Mouse (Mus musculus) midbrain, embryonic 10.5 days (tissue): ENCODE results near the gene Atp10a. TPM values are rescaled to one million over a fixed set of nuclear protein-coding genes. Genes with fewer than 3 reads are reported as not detected.
"Not testable (repeated sequence)": the region's sequence is repeated elsewhere in the genome, so short reads cannot be mapped to it uniquely, and the experiment has no call there.

Experiments
- DNase-seq: peaks from one replicate; pipeline ENCODE4 v3.0.0-alpha.2; 2017; ENCODE audit warnings: low spot score
- H3K27ac ChIP-seq: fragments of 300-500 bp; sonication (generic); replicated peaks from 2 replicates; pipeline ENCODE4 v1.5.1; 2016; ENCODE audit warnings: mild to moderate bottlenecking
- H3K27me3 ChIP-seq: fragments of 300-500 bp; sonication (generic); 2 replicates; pipeline ENCODE4 v1.6.1; 2016; ENCODE audit warnings: low read depth, mild to moderate bottlenecking; ENCODE audit not compliant: poor library complexity, severe bottlenecking
- H3K36me3 ChIP-seq: fragments of 300-500 bp; sonication (generic); 2 replicates; pipeline ENCODE4 v1.6.1; 2016; ENCODE audit warnings: mild to moderate bottlenecking, moderate library complexity
- H3K4me1 ChIP-seq: fragments of 300-500 bp; sonication (generic); 2 replicates; pipeline ENCODE4 v1.6.1; 2016
- H3K4me3 ChIP-seq: fragments of 300-500 bp; sonication (generic); 2 replicates; pipeline ENCODE4 v1.5.1; 2016; ENCODE audit warnings: mild to moderate bottlenecking, moderate library complexity
- H3K9me3 ChIP-seq: fragments of 300-500 bp; sonication (generic); replicated peaks from 2 replicates; pipeline ENCODE4 v1.6.1; 2016; ENCODE audit warnings: mild to moderate bottlenecking
- whole genome bisulfite sequencing: fragments of 180-500 bp; shearing (Covaris S2); methylation state at CpG from one replicate; pipeline ENCODE4 v1.1.7; 2016; 5-methylcytosine and 5-hydroxymethylcytosine counted together
- polyA plus RNA-seq: library from polyadenylated mRNA; unstranded; fragments of >200 nt; fragmentation: Nextera tagmentation; extraction: Ambion mirVana; gene quantifications from 2 replicates; pipeline ENCODE4 v1.2.1, GENCODE M21; 2016

The Atp10a gene
- polyA plus RNA-seq, 1 experiment from 2014 or later = 1.7 TPM

GRCm38 (mm10) chr7:58787585-58787984 is 131.6 kb downstream of the Atp10a start:
- WGBS = 47% methylated on average over 4 of the region's 4 CpGs
- no peak for DNase-seq
- H3K36me3 ChIP-seq = peaks cover 5% of the 10 kb centered on the region; the same call in 1 of the 2 replicates
- H3K27me3 ChIP-seq = no peaks in the 10 kb centered on the region
- H3K4me1 ChIP-seq = peaks cover 20% of the 10 kb centered on the region
- H3K27ac ChIP-seq = no peak overlapping the region
- no peak overlapping the region for H3K4me3 ChIP-seq
- no peaks in the 10 kb centered on the region for H3K9me3 ChIP-seq

GRCm38 (mm10) chr7:58788424-58789261 is 132.7 kb downstream of the Atp10a start:
- H3K4me3 ChIP-seq = no peak overlapping the region
- H3K9me3 ChIP-seq = no peaks in the 10 kb centered on the region
- WGBS = 70% methylated on average over 7 of the region's 7 CpGs
- H3K4me1 ChIP-seq = peaks cover 20% of the 10 kb centered on the region
- peaks cover 5% of the 10 kb centered on the region; the same call in 1 of the 2 replicates for H3K36me3 ChIP-seq
- DNase-seq = no peak
- H3K27ac ChIP-seq = peak overlapping the region; percentile 33; the same call in 1 of the 2 replicates
- no peaks in the 10 kb centered on the region for H3K27me3 ChIP-seq

- Histone ChIP-seq H3K27ac (no peak overlapping the region), H3K4me3 (no peak overlapping the region), H3K27me3 (no peaks in the 10 kb centered on the region), H3K9me3 (no peaks in the 10 kb centered on the region), H3K36me3 (0 out of 2 replicates have a peak, but pooled peaks cover 3% of the 10 kb centered on the region), H3K4me1 (no peaks in the 10 kb centered on the region)
- DNase-seq = no peak
- 93% methylated on average over 6 of the region's 6 CpGs for WGBS
Measured at GRCm38 (mm10) chr7:58797281-58797680, 141.3 kb downstream of the Atp10a start.

GRCm38 (mm10) chr7:58800916-58801315 is 144.9 kb downstream of the Atp10a start:
- Histone ChIP-seq H3K36me3 (no peaks in the 10 kb centered on the region), H3K9me3 (no peaks in the 10 kb centered on the region), H3K27ac (no peak overlapping the region), H3K4me1 (no peaks in the 10 kb centered on the region), H3K27me3 (no peaks in the 10 kb centered on the region), H3K4me3 (no peak overlapping the region)
- no peak for DNase-seq
- WGBS = 89% methylated on average over 7 of the region's 7 CpGs

- Histone ChIP-seq H3K27me3 (no peaks in the 10 kb centered on the region), H3K4me1 (no peaks in the 10 kb centered on the region), H3K9me3 (no peaks in the 10 kb centered on the region), H3K4me3 (no peak overlapping the region), H3K27ac (no peak overlapping the region), H3K36me3 (no peaks in the 10 kb centered on the region)
- no peak for DNase-seq
- WGBS = 95% methylated on average over 2 of the region's 2 CpGs
Measured at GRCm38 (mm10) chr7:58801791-58802190, 145.8 kb downstream of the Atp10a start.

- Histone ChIP-seq H3K4me1 (peaks cover 5% of the 10 kb centered on the region; the same call in 1 of the 2 replicates), H3K9me3 (no peaks in the 10 kb centered on the region), H3K36me3 (no peaks in the 10 kb centered on the region; the same call in 1 of the 2 replicates), H3K27me3 (no peaks in the 10 kb centered on the region), H3K27ac (no peak overlapping the region), H3K4me3 (no peak overlapping the region)
- 58% methylated on average over 6 of the region's 6 CpGs for WGBS
- no peak for DNase-seq
Measured at GRCm38 (mm10) chr7:58822147-58822681, 166.2 kb downstream of the Atp10a start.

- no peak for DNase-seq
- no peak overlapping the region for H3K27ac ChIP-seq
- H3K4me1 ChIP-seq = peaks cover 5% of the 10 kb centered on the region; the same call in 1 of the 2 replicates
- WGBS = 89% methylated on average over 3 of the region's 3 CpGs
- H3K27me3 ChIP-seq = no peaks in the 10 kb centered on the region
- no peaks in the 10 kb centered on the region; the same call in 1 of the 2 replicates for H3K36me3 ChIP-seq
- no peaks in the 10 kb centered on the region for H3K9me3 ChIP-seq
- no peak overlapping the region for H3K4me3 ChIP-seq
Measured at GRCm38 (mm10) chr7:58824686-58825085, 168.7 kb downstream of the Atp10a start.

- Histone ChIP-seq H3K27ac (no peak overlapping the region), H3K4me3 (no peak overlapping the region), H3K36me3 (no peaks in the 10 kb centered on the region; the same call in 1 of the 2 replicates), H3K9me3 (no peaks in the 10 kb centered on the region), H3K27me3 (no peaks in the 10 kb centered on the region), H3K4me1 (no peaks in the 10 kb centered on the region)
- DNase-seq = no peak
- 86% methylated on average over 5 of the region's 5 CpGs for WGBS
Measured at GRCm38 (mm10) chr7:58829111-58829510, 173.1 kb downstream of the Atp10a start.

- H3K4me3 ChIP-seq, H3K36me3 ChIP-seq, H3K4me1 ChIP-seq, H3K27me3 ChIP-seq, DNase-seq, H3K9me3 ChIP-seq, H3K27ac ChIP-seq: not testable (repeated sequence)
- 92% methylated on average over 32 of the region's 32 CpGs for WGBS
Measured at GRCm38 (mm10) chr7:58836855-58837606, 181.1 kb downstream of the Atp10a start.

GRCm38 (mm10) chr7:58840367-58840766 is 184.4 kb downstream of the Atp10a start:
- Histone ChIP-seq H3K9me3 (no peaks in the 10 kb centered on the region), H3K27me3 (no peaks in the 10 kb centered on the region), H3K4me1 (peaks cover 25% of the 10 kb centered on the region), H3K4me3 (no peak overlapping the region), H3K36me3 (no peaks in the 10 kb centered on the region), H3K27ac (no peak overlapping the region)
- DNase-seq = no peak
- WGBS = 81% methylated on average over 2 of the region's 2 CpGs

- WGBS = 90% methylated on average over 1 of the region's 1 CpGs
- Histone ChIP-seq H3K9me3 (no peaks in the 10 kb centered on the region), H3K27me3 (no peaks in the 10 kb centered on the region), H3K4me1 (peaks cover 25% of the 10 kb centered on the region), H3K36me3 (no peaks in the 10 kb centered on the region), H3K27ac (no peak overlapping the region), H3K4me3 (no peak overlapping the region)
- no peak for DNase-seq
Measured at GRCm38 (mm10) chr7:58841066-58841465, 185.1 kb downstream of the Atp10a start.

- H3K27me3 ChIP-seq = no peaks in the 10 kb centered on the region
- H3K9me3 ChIP-seq = no peaks in the 10 kb centered on the region
- 83% methylated on average over 3 of the region's 3 CpGs for WGBS
- peaks cover 25% of the 10 kb centered on the region for H3K4me1 ChIP-seq
- DNase-seq = no peak
- no peak overlapping the region for H3K4me3 ChIP-seq
- H3K27ac ChIP-seq = peak overlapping the region; percentile 49; the same call in 1 of the 2 replicates
- H3K36me3 ChIP-seq = no peaks in the 10 kb centered on the region
Measured at GRCm38 (mm10) chr7:58842818-58843217, 186.9 kb downstream of the Atp10a start.
